Mouse (Mus musculus) adrenal gland, postnatal 36 days (tissue): ENCODE data around the gene St6galnac5. TPM values are rescaled to one million over a fixed set of nuclear protein-coding genes. Genes with fewer than 3 reads are reported as not detected.
"Not testable (repeated sequence)": the region's sequence is repeated elsewhere in the genome, so short reads cannot be mapped to it uniquely, and the experiment has no call there.

Experiments
- DNase-seq, 2 experiments: peaks; one replicate each; pipeline ENCODE4 v3.0.0; 2021; ENCODE audit warnings: mixed read lengths in 1 of 2
- total RNA-seq, 2 experiments: library from RNA; stranded (reverse); gene quantifications; 2 replicates each; pipeline ENCODE4 v1.2.3; 2021

The St6galnac5 gene
- total RNA-seq, 2 experiments from 2014 or later, result 0.56 to 0.79 TPM

DNA sequence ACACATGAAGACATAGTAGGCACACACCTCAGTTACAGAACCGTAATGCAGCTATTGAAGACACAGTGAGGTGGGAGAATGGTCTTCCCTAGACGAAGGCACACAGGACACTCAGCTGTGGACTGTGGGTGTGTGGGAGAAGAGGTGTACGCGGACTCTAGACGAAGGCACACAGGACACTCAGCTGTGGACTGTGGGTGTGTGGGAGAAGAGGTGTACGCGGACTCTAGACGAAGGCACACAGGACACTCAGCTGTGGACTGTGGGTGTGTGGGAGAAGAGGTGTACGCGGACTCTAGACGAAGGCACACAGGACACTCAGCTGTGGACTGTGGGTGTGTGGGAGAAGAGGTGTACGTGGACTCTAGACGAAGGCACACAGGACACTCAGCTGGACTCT lies 197.7 kb downstream of the St6galnac5 start:
- DNase-seq, result not testable (repeated sequence)

DNA sequence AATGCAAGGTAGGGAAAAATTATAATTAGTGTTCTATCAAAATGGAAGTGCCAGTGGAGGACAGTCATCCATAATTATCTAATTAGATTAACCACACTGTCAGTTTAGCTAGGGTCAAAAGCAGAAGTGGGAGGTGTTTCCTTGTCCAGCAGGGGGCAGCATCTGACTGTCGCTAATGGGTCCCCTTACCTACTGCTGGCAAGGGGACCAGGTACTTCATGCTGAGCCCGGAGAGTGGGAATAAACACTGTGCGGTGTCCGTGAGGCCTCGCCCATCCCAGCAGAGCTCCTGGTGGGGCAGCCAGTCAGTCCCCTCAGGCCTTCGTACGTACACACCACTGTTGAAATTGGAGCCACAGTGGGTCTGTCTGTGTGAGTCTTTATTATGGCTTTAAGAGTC lies 198.3 kb downstream of the St6galnac5 start:
- DNase-seq, result peak; percentile 71 to 82

DNA sequence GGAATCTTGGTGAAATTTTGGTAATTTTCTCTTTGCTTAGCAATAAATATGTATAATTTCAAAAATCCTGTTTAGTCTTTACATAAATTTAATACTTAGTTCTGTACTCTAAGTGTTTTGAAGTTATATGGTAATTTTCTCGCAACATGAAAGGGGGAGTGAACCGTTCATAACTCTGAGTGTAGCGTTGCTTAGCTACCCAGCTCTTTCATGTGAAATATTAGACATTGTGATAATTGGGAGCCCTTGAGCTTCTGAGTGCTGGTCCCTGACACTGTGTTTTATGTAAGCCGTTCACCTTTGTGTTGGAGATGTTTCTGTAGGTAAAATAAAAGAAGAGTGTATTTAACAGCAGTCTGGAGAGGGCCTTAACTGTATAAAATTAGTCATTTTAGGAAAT lies 202.2 kb downstream of the St6galnac5 start:
- DNase-seq, result no peak

DNA sequence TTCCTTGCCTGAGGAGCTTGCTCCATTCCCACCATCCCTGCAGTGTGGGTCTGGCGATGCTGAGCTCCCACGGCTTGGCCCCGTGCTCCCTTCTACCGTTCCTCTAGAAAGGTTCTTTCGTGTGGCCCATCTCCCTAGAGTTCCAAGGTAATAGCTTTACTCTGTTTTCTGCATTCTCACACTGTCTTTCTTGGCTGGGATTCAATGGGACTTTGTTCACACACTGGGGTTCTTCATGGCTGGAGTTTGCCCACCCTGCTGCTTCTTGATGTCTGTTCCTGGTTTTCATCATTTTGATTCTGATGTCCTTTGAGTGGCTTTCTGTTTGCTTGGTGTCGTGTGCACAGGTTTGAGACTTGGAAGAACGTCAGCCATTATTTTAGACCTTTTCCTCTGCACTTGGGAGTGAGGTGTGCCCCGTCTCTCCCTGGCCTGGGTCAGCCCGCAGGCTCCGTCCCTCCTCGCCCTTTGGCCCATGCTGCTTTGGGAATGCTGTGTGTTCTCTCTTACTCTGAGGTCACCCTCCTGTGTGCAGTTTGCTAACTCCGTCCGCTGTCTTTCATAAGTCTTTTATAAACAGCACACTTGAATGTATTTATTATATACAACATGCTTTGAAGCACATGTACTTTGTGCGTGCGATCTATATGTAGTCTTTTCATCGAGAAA lies 205.0 kb downstream of the St6galnac5 start:
- no peak for DNase-seq

DNA sequence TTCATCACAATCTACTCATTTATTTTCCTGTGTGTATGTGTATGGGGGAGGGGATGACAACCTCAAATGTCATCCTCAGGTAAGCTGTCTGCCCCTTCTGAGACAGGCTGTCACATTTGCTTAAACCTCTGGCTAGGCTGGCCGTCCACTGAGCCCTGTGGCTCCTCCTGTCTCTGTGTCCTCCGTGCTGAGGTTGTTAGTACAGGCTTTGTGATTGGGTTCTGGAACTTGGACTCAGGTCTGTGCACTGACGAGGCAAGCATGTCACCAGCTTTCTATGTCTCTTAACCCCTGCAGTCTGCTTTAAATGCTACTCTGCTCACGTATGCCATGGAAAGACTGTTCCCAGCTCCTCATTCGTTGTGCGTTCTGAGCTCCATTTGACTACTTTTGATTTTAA lies 205.7 kb downstream of the St6galnac5 start:
- DNase-seq, result no peak

GRCm38 (mm10) chr3:152770056-152770455 lies 212.0 kb downstream of the St6galnac5 start:
- no peak for DNase-seq

DNA sequence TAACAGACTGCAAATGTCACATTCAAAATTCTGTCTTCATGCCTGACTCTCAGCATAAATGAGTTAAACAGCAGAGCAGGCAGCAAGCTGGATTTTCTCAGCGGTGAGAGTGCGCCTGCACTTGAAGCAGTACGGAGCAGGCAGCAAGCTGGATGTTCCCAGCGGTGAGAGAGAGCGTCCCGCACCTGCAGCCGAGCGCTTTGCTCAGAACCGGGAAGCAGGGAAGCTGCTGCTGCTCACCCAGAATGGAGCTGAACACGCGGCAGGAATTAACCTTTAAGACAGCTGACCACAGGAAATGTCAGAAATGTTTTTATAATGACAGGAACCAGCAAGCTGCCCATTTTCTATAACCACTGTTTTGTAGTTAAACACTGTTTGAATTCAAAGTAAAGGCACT lies 214.6 kb downstream of the St6galnac5 start:
- DNase-seq, result no peak
